Mouse (Mus musculus): ENCODE results near the gene Dnajc6.

Gene Dnajc6

DNA sequence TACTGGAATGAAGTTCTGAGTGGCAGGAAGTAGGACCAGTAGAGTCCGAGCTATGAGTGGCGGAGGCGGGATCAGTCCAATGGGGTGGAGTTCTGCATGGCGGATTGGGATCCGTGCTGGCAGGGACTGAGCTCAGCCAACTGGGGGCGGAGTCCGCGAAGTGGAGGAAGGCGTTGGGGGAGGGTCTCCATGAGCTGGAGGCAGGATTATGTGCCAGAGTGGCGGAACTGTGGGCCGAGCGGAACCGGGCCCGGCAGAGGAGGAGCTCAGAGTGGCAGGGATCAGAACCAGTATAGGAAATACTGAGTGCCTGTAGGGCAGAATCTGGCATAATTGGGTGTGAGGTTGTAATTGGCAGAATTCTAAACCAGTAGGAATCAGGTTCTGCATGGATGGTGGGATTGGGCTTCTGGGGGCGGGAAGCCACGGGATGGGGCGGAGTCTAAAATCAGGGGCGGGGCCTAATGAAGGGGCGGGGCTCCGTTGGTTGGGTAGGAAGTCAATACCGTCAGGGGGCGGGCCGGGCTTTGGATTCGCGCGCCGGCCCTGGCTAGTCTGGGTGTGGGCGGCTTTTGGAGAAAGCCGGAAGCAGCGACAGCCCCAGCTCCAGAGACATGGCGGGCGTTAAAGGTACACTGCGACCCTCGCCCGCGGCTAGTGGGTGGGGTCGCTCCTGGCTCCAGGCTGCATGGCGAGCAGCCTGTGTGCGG is 150.9 kb downstream of the Dnajc6 start, which contains the start of gene Leprot:
TSS of gene Leprot (plus strand) at position 523 of the 710 bp plus-strand sequence.
- DNase-seq = peak; percentile 89

- DNase-seq = peak; percentile 68
Observed at GRCm38 (mm10) chr4:101647976-101648642, 151.7 kb downstream of the Dnajc6 start.

DNA sequence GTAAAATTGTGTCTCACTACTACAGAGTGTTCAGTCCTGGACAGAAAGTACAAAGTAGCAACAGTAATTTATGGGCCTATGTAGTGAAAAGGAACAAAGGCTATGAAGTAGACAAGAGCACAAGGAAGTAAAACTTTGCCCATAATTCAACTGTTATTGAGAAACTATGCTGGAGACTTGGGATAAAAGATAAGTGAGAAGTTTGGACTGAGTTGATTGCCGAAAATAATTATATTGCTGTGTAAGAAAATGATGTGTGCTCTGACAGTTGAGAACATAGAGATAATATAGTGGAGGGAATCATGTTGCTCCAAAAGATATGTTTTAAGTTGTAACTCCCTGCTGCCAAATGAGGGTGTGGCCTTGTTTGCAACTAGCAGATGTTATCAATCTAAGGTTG is 152.3 kb downstream of the Dnajc6 start:
- DNase-seq = no peak

DNA sequence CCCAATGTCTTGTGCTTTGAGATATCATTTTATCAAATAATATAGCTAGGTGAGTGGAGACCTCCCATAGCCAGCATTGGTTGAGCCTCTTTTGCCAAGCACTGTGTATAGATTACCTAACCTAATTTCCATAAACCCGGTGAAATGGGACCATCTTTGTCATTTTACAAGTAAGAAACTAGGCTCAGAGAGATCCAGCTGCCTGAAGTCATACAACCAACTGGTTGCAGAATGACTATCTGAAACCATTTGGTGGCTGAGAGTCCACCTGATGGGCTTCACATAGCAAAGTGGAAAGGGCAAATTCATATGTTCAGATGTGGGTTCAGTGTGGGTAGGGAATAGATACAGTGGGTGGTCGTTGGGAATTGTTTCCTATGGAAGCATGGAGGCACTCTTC is 154.5 kb downstream of the Dnajc6 start:
- no peak for DNase-seq

GRCm38 (mm10) chr4:101654256-101654655 is 157.8 kb downstream of the Dnajc6 start:
- no peak for DNase-seq

GRCm38 (mm10) chr4:101654788-101655414 is 158.5 kb downstream of the Dnajc6 start:
- DNase-seq = no peak

DNA sequence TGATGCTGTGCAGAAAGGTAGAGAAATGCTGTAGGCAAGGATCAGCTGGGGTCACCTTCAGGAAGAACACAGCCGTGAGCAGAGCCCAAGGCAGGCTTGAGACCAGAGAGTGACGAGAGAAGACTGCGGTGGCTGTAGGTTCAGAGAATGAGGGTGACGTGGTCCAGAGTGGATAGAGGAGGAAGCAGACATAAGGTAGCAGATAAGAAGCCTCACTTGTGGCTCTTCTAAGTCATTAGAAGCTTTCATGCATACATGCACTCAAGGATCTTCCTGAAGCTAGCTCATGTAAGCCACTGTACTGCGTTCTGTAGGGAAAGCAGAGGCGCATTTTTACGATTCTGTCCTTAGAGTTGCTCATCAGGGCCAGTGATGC is 159.0 kb downstream of the Dnajc6 start:
- DNase-seq = no peak

DNA sequence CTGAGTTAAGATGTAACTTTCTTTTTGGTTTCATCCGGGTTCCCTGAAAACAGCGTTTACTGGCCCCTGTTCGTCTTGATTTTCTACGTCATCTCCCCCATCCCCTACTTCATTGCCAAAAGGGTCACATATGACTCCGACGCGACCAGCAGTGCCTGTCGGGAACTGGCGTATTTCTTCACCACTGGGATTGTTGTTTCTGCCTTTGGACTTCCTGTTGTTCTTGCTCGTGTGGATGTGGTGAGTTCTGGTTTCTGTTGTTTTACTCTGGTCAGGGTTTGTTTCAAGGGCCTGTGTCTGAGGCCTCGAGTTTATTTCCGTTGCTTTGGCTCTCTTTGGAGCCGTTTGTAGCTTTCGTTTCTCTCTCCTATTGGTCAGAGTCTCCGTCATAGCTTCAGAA is 159.6 kb downstream of the Dnajc6 start:
- no peak for DNase-seq

DNA sequence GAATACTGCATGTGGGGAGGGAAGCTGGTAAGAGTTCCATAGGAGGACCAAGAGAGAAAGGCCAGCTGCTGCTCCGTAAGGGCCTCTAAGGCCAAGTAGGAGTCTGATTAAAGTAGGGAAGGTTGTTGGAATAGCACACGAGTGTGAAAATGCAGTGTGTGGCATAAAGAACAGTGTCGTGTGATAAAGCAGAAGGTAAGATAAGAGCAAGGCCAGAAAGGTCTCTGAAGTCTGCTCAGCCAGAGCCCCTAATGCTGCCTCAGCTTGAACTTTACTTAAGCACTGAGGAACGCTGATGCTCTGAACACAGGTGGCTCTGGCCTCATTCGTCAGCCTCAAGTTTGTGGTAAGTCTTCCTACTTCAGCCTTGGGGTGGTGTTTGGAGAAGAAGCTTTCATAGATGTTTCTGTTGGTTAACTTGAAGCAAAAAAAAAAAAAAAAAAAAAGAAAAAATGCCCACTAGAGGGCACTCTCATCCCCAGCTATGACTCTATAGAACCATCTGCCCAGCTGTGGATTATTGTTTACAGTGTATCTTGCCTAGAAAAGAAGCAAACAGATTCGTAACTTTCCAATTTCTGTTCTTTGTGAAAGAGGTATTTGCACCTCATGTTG is 160.6 kb downstream of the Dnajc6 start:
- no peak for DNase-seq

- DNase-seq = peak; percentile 68
Observed at GRCm38 (mm10) chr4:101664160-101664750, 167.8 kb downstream of the Dnajc6 start.

DNA sequence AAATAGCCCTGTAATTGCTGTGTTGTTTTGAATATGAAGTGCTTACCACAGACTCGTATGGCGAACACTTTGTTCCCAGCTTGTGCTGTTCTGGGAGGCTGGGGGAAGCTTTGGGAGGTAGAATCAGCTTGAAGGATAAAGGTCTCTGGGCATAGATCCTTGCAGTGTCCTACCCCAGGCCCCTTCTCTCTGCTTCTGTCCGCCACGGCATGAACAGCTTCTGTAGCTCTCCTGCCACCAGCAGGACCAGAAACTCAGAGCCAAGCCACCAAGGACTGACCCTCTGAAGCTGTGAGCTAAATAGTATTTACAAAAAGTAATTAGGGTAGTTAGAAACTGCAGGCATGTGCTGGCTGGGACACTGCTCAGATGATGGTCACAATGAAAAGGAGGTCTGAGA is 168.3 kb downstream of the Dnajc6 start:
- DNase-seq = no peak

GRCm38 (mm10) chr4:101669161-101669560 is 172.7 kb downstream of the Dnajc6 start:
- no peak for DNase-seq

DNA sequence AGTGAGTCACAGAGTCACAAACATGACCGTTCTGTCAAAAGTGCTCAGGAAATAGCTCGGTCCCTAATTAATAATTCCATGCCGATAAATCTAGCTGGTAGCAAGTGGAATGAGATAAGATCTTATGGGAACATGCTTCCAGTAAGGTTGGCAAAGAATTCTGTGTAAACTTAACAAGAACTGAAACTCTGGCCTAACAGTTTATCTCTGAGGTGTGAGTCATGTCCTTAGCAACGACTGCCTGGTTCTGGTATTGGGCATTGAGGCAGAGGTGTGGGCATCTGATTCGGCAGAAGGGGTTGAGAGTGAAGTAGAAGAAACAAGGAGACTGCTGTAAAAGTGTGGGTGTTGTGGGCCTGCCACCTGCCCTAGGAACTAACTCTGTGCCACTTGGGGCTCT is 173.4 kb downstream of the Dnajc6 start:
- no peak for DNase-seq

- DNase-seq = no peak
Observed at GRCm38 (mm10) chr4:101674790-101675189, 178.3 kb downstream of the Dnajc6 start.

DNA sequence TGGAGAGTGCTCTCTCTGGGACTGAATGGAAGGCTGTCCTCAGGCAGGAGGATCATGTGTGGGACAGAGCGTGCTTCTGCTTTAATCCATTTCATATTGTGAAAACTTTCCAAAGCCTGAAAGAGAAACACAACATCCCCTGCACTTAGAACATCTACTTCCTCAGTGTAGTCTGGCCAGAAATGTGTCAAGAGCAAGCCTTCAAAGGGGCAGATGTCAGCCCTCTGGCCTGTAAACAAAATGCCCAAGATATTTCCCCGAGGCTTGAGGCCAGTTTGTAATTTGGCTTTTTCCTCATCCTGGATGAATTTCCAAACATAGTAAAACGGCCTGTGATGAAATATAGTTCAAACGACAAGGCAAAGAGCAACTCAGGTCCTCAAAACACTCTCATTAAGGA is 179.3 kb downstream of the Dnajc6 start:
- no peak for DNase-seq

- no peak for DNase-seq
Observed at GRCm38 (mm10) chr4:101682620-101683019, 186.2 kb downstream of the Dnajc6 start.

DNA sequence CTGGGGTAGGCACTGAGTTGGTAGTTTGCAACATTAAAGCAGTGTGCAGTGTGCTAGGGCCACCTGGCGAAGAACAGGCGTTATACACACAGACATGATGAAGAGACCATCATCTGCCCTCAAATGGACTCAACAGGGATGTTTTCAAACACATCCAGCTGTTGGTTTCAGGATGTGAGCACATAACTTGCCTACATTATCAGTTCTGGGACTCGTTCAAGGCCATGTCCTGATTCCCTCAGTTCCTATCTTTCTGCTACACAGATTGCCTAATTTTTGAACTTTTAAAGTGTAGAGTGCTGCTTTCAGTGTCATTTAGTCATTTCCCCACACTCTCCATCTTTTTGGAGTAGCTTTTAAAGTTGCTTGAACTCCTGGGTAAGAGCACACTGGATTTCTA is 186.6 kb downstream of the Dnajc6 start:
- DNase-seq = no peak

GRCm38 (mm10) chr4:101684821-101685220 is 188.4 kb downstream of the Dnajc6 start:
- DNase-seq = no peak

- no peak for DNase-seq
Observed at GRCm38 (mm10) chr4:101686227-101686810, 189.9 kb downstream of the Dnajc6 start.

DNA sequence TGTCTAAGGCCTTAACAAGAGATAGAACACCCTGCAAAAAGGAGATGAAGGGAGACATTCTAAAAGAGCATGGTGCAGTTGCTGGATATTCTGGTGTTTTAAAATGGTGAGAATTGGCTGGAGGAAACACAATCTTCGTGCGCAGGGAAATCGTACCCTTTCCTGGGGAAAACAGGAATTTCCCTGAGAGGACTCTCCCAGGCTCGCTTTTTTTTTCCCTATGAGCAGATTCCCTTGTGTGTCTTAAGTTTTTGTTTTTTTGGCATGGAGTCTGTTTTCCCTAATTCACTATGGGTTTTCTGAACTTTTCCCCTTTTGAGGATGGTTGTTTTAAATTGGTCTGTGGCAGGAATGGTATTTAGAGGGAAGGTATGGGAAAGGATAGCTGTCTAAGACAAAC is 192.8 kb downstream of the Dnajc6 start:
- DNase-seq = no peak

DNA sequence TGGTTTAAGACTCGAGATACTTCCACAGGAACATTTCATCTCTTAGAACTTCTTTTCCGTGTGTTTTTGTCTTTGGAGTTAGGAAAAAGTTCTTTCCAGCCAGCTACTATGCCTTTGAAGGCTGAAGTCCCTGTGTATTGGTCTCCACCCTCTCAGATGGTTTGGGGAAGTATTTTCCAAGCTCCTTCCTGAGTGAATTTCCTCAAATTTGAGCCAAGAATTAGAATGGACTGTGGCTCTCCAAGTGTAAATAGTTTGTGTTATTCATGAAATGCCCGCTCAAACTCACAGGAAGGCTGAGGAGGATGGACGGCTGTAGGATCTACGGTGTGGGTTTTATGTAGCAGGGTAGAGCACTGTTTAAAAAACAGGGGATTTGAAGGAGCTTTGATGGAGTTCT is 193.2 kb downstream of the Dnajc6 start:
- DNase-seq = no peak
